Mouse (Mus musculus) spleen, adult 2 months (tissue): ENCODE measurements at regions not wholly inside any gene's neighbourhood (a gene's known extent, or its start where the extent isn't known, plus 50 kb on each side); places are given as distances from the start of the nearest gene placed in this dataset.

Experiments used
- DNase-seq, 2 experiments: peaks; one replicate each; pipeline versions ENCODE4 v3.0.0 to v3.0.0-alpha.2; 2012 to 2021; ENCODE audit warnings: low spot score in 2 of 2, low read depth in 1 of 2
- H3K27ac ChIP-seq: fragments of 200-500 bp; 2 replicates; pipeline ENCODE4 v1.5.1; 2012; ENCODE audit warnings: low read length, inconsistent platforms; ENCODE audit not compliant: insufficient read depth
- H3K27me3 ChIP-seq: fragments of 200-500 bp; 2 replicates; pipeline ENCODE4 v1.6.1; 2012; ENCODE audit warnings: mild to moderate bottlenecking, moderate library complexity, low read length, inconsistent platforms; ENCODE audit not compliant: control insufficient read depth, insufficient read depth
- H3K36me3 ChIP-seq: fragments of 200-500 bp; 2 replicates; pipeline ENCODE4 v1.6.1; 2012; ENCODE audit warnings: mild to moderate bottlenecking, low read length, inconsistent platforms; ENCODE audit not compliant: control insufficient read depth, insufficient read depth
- H3K4me1 ChIP-seq: fragments of 200-500 bp; 2 replicates; pipeline ENCODE4 v1.6.1; 2011; ENCODE audit warnings: inconsistent platforms; ENCODE audit not compliant: control insufficient read depth, insufficient read depth, insufficient read length
- H3K4me3 ChIP-seq: fragments of 200-500 bp; 2 replicates; pipeline ENCODE4 v1.5.1; 2011; ENCODE audit warnings: mild to moderate bottlenecking, inconsistent platforms; ENCODE audit not compliant: insufficient read depth, insufficient read length; ENCODE audit errors: extremely low read depth
- CTCF ChIP-seq: fragments of 200-500 bp; IDR thresholded peaks from 2 replicates; pipeline ENCODE4 v1.5.1; 2011; ENCODE audit warnings: mild to moderate bottlenecking, inconsistent platforms; ENCODE audit not compliant: insufficient read depth, insufficient read length, insufficient replicate concordance; ENCODE audit errors: extremely low read depth
- POLR2A ChIP-seq: fragments of 200-500 bp; IDR thresholded peaks from 2 replicates; pipeline ENCODE4 v1.6.1; 2011; ENCODE audit warnings: low read depth, low read length, inconsistent platforms
- WGBS: fragments of 180-500 bp; shearing (Covaris S2); methylation state at CpG from one replicate; pipeline ENCODE4 v1.1.7; 2018; 5-methylcytosine and 5-hydroxymethylcytosine counted together

GRCm38 (mm10) chr8:103033956-103034355, 248.5 kb upstream of the Cdh11 start:
- Histone ChIP-seq H3K27ac (no peak overlapping the region), H3K36me3 (no peaks in the 10 kb centered on the region), H3K4me1 (no peaks in the 10 kb centered on the region), H3K4me3 (no peak overlapping the region), H3K27me3 (no peaks in the 10 kb centered on the region)
- TF ChIP-seq POLR2A (no peak), CTCF (no peak)
- WGBS = 48% methylated on average over 3 of the region's 3 CpGs
- no peak for DNase-seq

- no peak for DNase-seq
- no peak overlapping the region for H3K4me3 ChIP-seq
- no peak for TF ChIP-seq CTCF
- TF ChIP-seq POLR2A = no peak
- H3K27ac ChIP-seq = no peak overlapping the region
- H3K27me3 ChIP-seq = no peaks in the 10 kb centered on the region
- WGBS = 77% methylated on average over 5 of the region's 5 CpGs
- no peaks in the 10 kb centered on the region for H3K36me3 ChIP-seq
- no peaks in the 10 kb centered on the region for H3K4me1 ChIP-seq
Observed at GRCm38 (mm10) chr8:103072079-103072635, 286.7 kb upstream of the Cdh11 start.

DNA sequence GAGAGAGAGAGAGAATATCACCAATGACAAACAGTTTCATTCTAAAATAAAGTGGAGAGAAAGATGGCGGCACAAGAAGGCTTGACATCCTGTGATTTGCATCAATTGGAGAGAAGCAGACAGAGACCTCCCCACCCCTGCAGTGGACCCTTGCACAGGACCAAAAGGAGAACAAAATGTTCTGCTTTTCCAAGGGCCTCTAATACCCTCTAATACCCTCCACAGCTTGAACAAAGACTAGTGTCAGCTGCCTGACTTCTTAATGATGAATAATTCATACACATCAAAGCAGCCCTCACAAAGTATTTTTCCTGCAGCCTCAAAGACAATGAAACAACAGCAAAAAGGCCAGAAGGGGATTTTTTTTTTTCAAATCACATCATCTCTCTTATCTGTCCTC, 287.2 kb upstream of the Cdh11 start:
- no peaks in the 10 kb centered on the region for H3K4me1 ChIP-seq
- no peak overlapping the region for H3K27ac ChIP-seq
- DNase-seq = no peak
- 90% methylated on average over 1 of the region's 1 CpGs for WGBS
- H3K36me3 ChIP-seq = no peaks in the 10 kb centered on the region
- TF ChIP-seq CTCF (no peak), POLR2A (no peak)
- no peaks in the 10 kb centered on the region for H3K27me3 ChIP-seq
- no peak overlapping the region for H3K4me3 ChIP-seq

- Histone ChIP-seq H3K36me3 (no peaks in the 10 kb centered on the region), H3K27me3 (no peaks in the 10 kb centered on the region), H3K4me3 (no peak overlapping the region), H3K4me1 (no peaks in the 10 kb centered on the region), H3K27ac (no peak overlapping the region)
- DNase-seq = no peak
- TF ChIP-seq POLR2A = no peak
- no peak for TF ChIP-seq CTCF
- 31% methylated on average over 3 of the region's 3 CpGs for WGBS
Observed at GRCm38 (mm10) chr8:103078559-103078958, 293.1 kb upstream of the Cdh11 start.

- no peak for DNase-seq
- Histone ChIP-seq H3K4me3 (no peak overlapping the region), H3K4me1 (no peaks in the 10 kb centered on the region), H3K27ac (no peak overlapping the region), H3K36me3 (no peaks in the 10 kb centered on the region), H3K27me3 (no peaks in the 10 kb centered on the region)
- WGBS = 78% methylated on average over 4 of the region's 4 CpGs
- TF ChIP-seq CTCF (no peak), POLR2A (no peak)
Observed at GRCm38 (mm10) chr8:103086956-103087482, 301.6 kb upstream of the Cdh11 start.

DNA sequence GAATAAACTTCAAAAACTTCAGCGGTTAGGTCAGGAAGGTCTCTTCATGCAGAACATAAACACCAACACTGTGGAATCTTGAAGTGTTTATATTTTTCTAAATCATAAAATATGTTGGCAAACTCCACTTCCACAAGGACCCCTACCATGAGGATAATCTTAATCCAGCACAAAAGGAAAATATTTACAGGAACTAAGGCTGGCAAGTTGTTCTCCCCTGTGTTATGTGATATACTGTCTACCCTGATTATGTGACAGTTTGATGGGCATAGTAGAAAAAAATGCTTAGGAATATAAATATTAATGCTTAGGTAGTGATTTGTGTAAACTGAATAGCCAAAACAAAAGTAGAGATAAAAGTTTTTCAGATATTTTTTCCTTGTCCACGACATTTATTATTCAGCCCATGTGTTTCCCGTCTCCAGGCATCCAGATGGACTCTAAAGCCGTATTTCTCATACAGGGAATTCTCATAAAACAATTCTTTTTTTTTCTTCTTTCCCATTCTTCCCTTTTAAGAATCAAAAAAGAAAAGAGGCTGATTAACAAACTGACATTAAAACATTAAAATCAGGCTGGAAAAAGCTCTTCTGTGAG, 311.2 kb upstream of the Cdh11 start:
- WGBS = 81% methylated on average over 4 of the region's 4 CpGs
- H3K4me1 ChIP-seq = no peaks in the 10 kb centered on the region
- H3K4me3 ChIP-seq = no peak overlapping the region
- no peaks in the 10 kb centered on the region for H3K36me3 ChIP-seq
- TF ChIP-seq POLR2A (no peak), CTCF (no peak)
- H3K27ac ChIP-seq = no peak overlapping the region
- H3K27me3 ChIP-seq = no peaks in the 10 kb centered on the region
- no peak for DNase-seq

DNA sequence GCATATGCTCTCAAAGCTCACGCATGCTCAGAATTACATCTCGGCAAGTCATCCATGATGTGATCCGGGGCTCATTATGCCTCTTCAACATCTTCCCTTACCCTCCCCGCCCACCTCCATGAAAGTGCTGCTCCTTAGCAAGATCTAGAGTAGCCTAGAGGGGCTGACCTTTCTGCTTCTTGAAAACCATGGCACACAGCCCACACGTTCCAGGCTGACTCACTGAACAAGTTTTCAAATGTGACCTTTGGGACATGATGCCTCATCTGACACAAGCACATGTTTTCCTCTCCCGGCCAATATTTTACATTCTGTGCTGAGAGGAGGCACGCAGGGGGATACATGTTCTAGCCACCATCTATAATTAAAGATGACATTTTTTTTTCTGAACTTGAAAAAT, 340.1 kb upstream of the Cdh11 start:
- DNase-seq = no peak
- H3K27me3 ChIP-seq = no peaks in the 10 kb centered on the region
- no peak overlapping the region for H3K4me3 ChIP-seq
- no peaks in the 10 kb centered on the region for H3K36me3 ChIP-seq
- 88% methylated on average over 7 of the region's 7 CpGs for whole genome bisulfite sequencing
- no peak overlapping the region for H3K27ac ChIP-seq
- TF ChIP-seq CTCF = no peak
- TF ChIP-seq POLR2A = no peak
- no peaks in the 10 kb centered on the region for H3K4me1 ChIP-seq

GRCm38 (mm10) chr8:103138136-103138535, 352.7 kb upstream of the Cdh11 start:
- no peak for DNase-seq
- 73% methylated on average over 1 of the region's 1 CpGs for WGBS
- H3K4me3 ChIP-seq = no peak overlapping the region
- H3K36me3 ChIP-seq = no peaks in the 10 kb centered on the region
- no peaks in the 10 kb centered on the region for H3K27me3 ChIP-seq
- H3K27ac ChIP-seq = no peak overlapping the region
- TF ChIP-seq CTCF = no peak
- no peak for TF ChIP-seq POLR2A
- H3K4me1 ChIP-seq = no peaks in the 10 kb centered on the region
